Mouse (Mus musculus) myocyte (in vitro differentiated cells): Measurements from ENCODE around the gene Ndufs2.

Source experiments
- MYOD1 ChIP-seq, 3 experiments: IDR thresholded peaks; one replicate each; pipeline ENCODE4 v1.6.1; 2011; ENCODE audit warnings: control low read depth in 2 of 3, low read depth in 2 of 3, mild to moderate bottlenecking in 2 of 3, moderate library complexity in 1 of 3; ENCODE audit not compliant: insufficient read length in 2 of 3, control insufficient read depth in 1 of 3
- MYOG ChIP-seq, 3 experiments: IDR thresholded peaks; one replicate each; pipeline ENCODE4 v1.6.1; 2011; ENCODE audit warnings: control low read depth in 2 of 3, low read depth in 2 of 3, mild to moderate bottlenecking in 2 of 3; ENCODE audit not compliant: insufficient read length in 2 of 3, control insufficient read depth in 1 of 3, insufficient read depth in 1 of 3
- POLR2A ChIP-seq: IDR thresholded peaks from one replicate; pipeline ENCODE4 v1.6.1; 2011; ENCODE audit warnings: low read depth, mild to moderate bottlenecking, control low read depth, moderate library complexity; ENCODE audit not compliant: insufficient read length

GRCm38 (mm10) chr1:171294298-171295062 lies 43.3 kb upstream of the Ndufs2 start, which contains the start of gene Ufc1:
- TF ChIP-seq MYOG (IDR thresholded peaks at IDR 0.05; ENCODE audit: control insufficient read depth in 1 of 3, insufficient read depth in 1 of 3, insufficient read length in 2 of 3, low read depth in 2 of 3) (no peak), POLR2A (peak; percentile 60), MYOD1 (IDR thresholded peaks at IDR 0.05; ENCODE audit: control insufficient read depth in 1 of 3, insufficient read length in 2 of 3, low read depth in 2 of 3) (peak in 1 of 3 experiments; percentile 25)
